Mouse (Mus musculus) embryonic facial prominence, embryonic 14.5 days (tissue): Measurements from ENCODE around the gene Agtpbp1. TPM values are rescaled to one million over a fixed set of nuclear protein-coding genes. Genes with fewer than 3 reads are reported as not detected.

Experiments
- ATAC-seq: fragments of 200-750 bp; cut with Nextera tagmentation; 2 replicates; pipeline ENCODE4 v1.8.0; 2017; ENCODE audit warnings: low read depth, moderate number of reproducible peaks, moderate TSS enrichment
- DNase-seq: peaks from one replicate; pipeline ENCODE4 v3.0.0-alpha.2; 2015; ENCODE audit warnings: low spot score
- H3K27ac ChIP-seq: fragments of 300-500 bp; sonication (generic); replicated peaks from 2 replicates; pipeline ENCODE4 v1.5.1; 2014; ENCODE audit warnings: low read depth, mild to moderate bottlenecking, low read length, moderate library complexity
- H3K27me3 ChIP-seq: fragments of 300-500 bp; sonication (generic); replicated peaks from 2 replicates; pipeline ENCODE4 v1.6.1; 2014; ENCODE audit warnings: low read length; ENCODE audit not compliant: control insufficient read depth, insufficient read depth
- H3K36me3 ChIP-seq: fragments of 300-500 bp; sonication (generic); 2 replicates; pipeline ENCODE4 v1.6.1; 2014; ENCODE audit warnings: low read length, mixed read lengths; ENCODE audit not compliant: control insufficient read depth, insufficient read depth
- H3K4me1 ChIP-seq: fragments of 300-500 bp; sonication (generic); 2 replicates; pipeline ENCODE4 v1.6.1; 2014; ENCODE audit warnings: antibody characterized with exemption, low read length; ENCODE audit not compliant: control insufficient read depth, insufficient read depth
- H3K4me2 ChIP-seq: fragments of 300-500 bp; sonication (generic); 2 replicates; pipeline ENCODE4 v1.6.1; 2014; ENCODE audit warnings: low read depth, mild to moderate bottlenecking, low read length, moderate library complexity, mixed read lengths
- H3K4me3 ChIP-seq: fragments of 300-500 bp; sonication (generic); 2 replicates; pipeline ENCODE4 v1.5.1; 2014; ENCODE audit warnings: low read depth, mild to moderate bottlenecking, low read length
- H3K9ac ChIP-seq: fragments of 300-500 bp; sonication (generic); 2 replicates; pipeline ENCODE4 v1.6.1; 2014; ENCODE audit warnings: low read depth, mild to moderate bottlenecking, low read length, moderate library complexity, mixed read lengths
- H3K9me3 ChIP-seq: fragments of 300-500 bp; sonication (generic); 2 replicates; pipeline ENCODE4 v1.6.1; 2016; ENCODE audit warnings: low read length; ENCODE audit not compliant: control insufficient read depth
- WGBS: fragments of 180-500 bp; shearing (Covaris S2); extraction: QIAGEN DNeasy Blood & Tissue Kit; methylation state at CpG from one replicate; pipeline ENCODE4 v1.1.7; 2014; 5-methylcytosine and 5-hydroxymethylcytosine counted together
- polyA plus RNA-seq: library from polyadenylated mRNA; unstranded; fragments of >200 nt; fragmentation: Nextera tagmentation; extraction: Ambion mirVana; gene quantifications from 2 replicates; pipeline ENCODE4 v1.2.1, GENCODE M21; 2014

Agtpbp1 gene
- polyA plus RNA-seq, 1 experiment from 2014 or later: 25.2 TPM

GRCm38 (mm10) chr13:59518016-59518415 is 67.0 kb downstream of the Agtpbp1 start:
- Histone ChIP-seq H3K27me3 (no peaks in the 10 kb centered on the region), H3K4me3 (no peak overlapping the region), H3K9me3 (no peaks in the 10 kb centered on the region), H3K9ac (no peak overlapping the region), H3K4me1 (0 out of 2 replicates have a peak, but pooled peaks cover 3% of the 10 kb centered on the region), H3K27ac (no peak overlapping the region), H3K36me3 (no peaks in the 10 kb centered on the region; the same call in 1 of the 2 replicates), H3K4me2 (no peak overlapping the region)
- no peak for DNase-seq
- no peak for ATAC-seq
- WGBS: 73% methylated on average over 4 of the region's 4 CpGs

DNA sequence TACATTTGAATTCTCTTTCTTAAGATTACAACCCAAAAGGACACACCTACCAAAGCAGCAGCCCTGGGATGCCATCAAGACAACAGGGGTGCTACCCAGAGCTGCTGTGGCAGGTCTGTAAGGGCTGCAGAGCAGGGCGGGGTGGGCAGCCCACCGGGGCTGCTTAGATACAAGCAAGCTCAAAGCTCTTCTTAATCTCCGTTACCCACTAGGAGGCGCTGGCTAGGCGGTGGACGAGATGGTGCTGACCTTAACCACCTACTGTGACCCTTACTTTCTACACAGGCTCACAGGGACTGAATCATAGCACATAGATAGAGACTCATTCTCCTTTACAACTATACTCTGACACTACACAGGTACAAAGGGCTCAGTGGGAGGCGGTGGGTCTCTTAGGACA is 70.0 kb downstream of the Agtpbp1 start:
- Histone ChIP-seq H3K27me3 (no peaks in the 10 kb centered on the region), H3K4me1 (0 out of 2 replicates have a peak, but pooled peaks cover 3% of the 10 kb centered on the region), H3K4me2 (no peak overlapping the region), H3K4me3 (no peak overlapping the region), H3K9me3 (no peaks in the 10 kb centered on the region), H3K9ac (no peak overlapping the region), H3K27ac (no peak overlapping the region), H3K36me3 (peaks cover 7% of the 10 kb centered on the region)
- WGBS: 26% methylated on average over 7 of the region's 7 CpGs
- ATAC-seq (no peak), DNase-seq (no peak)

GRCm38 (mm10) chr13:59509644-59510366 is 75.2 kb downstream of the Agtpbp1 start:
- H3K4me3 ChIP-seq: no peak overlapping the region
- no peaks in the 10 kb centered on the region for H3K9me3 ChIP-seq
- peaks cover 4% of the 10 kb centered on the region; the same call in 1 of the 2 replicates for H3K4me1 ChIP-seq
- ATAC-seq: peak; percentile 92
- H3K27me3 ChIP-seq: no peaks in the 10 kb centered on the region
- whole genome bisulfite sequencing: 50% methylated on average over 10 of the region's 10 CpGs
- no peak overlapping the region for H3K9ac ChIP-seq
- peak; percentile 71 for DNase-seq
- no peak overlapping the region for H3K4me2 ChIP-seq
- H3K36me3 ChIP-seq: peaks cover 7% of the 10 kb centered on the region
- H3K27ac ChIP-seq: no peak overlapping the region

GRCm38 (mm10) chr13:59508584-59508983 is 76.4 kb downstream of the Agtpbp1 start:
- Histone ChIP-seq H3K4me3 (no peak overlapping the region), H3K4me2 (no peak overlapping the region), H3K4me1 (peaks cover 4% of the 10 kb centered on the region; the same call in 1 of the 2 replicates), H3K27ac (no peak overlapping the region), H3K36me3 (peaks cover 12% of the 10 kb centered on the region), H3K9me3 (no peaks in the 10 kb centered on the region), H3K27me3 (no peaks in the 10 kb centered on the region), H3K9ac (no peak overlapping the region)
- DNase-seq: peak; percentile 17
- WGBS: 65% methylated on average over 4 of the region's 4 CpGs
- ATAC-seq: no peak

- H3K36me3 ChIP-seq: peaks cover 6% of the 10 kb centered on the region; the same call in 1 of the 2 replicates
- no peak overlapping the region for H3K4me2 ChIP-seq
- no peak overlapping the region for H3K27ac ChIP-seq
- ATAC-seq: no peak
- no peak for DNase-seq
- peaks cover 4% of the 10 kb centered on the region; the same call in 1 of the 2 replicates for H3K4me1 ChIP-seq
- no peaks in the 10 kb centered on the region for H3K9me3 ChIP-seq
- no peaks in the 10 kb centered on the region for H3K27me3 ChIP-seq
- WGBS: 63% methylated on average over 1 of the region's 1 CpGs
- H3K4me3 ChIP-seq: no peak overlapping the region
- H3K9ac ChIP-seq: no peak overlapping the region
These were observed 78.6 kb downstream of the Agtpbp1 start for GRCm38 (mm10) chr13:59506450-59506849.

DNA sequence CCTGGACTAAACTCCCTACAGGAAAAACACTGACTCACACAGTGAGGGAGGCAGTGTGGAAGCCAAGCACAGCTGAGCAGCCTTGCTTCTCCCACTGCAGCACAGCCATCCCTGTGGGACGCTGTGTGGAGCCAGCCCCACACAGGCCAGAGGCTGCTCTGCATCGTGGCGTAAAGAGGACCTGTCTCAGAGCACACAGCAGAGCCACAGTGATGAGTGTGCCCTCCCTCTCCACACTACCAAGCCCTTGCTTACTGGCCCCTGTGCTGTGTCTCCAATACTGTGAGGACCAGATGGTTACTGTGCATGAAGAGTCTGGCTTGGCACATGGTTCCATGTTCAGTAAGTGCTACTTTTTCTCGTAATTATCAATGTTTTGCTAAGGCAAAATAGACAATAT is 79.2 kb downstream of the Agtpbp1 start:
- DNase-seq: no peak
- no peak overlapping the region for H3K4me3 ChIP-seq
- H3K9me3 ChIP-seq: no peaks in the 10 kb centered on the region
- ATAC-seq: no peak
- H3K36me3 ChIP-seq: peaks cover 11% of the 10 kb centered on the region
- H3K27me3 ChIP-seq: no peaks in the 10 kb centered on the region
- no peak overlapping the region for H3K27ac ChIP-seq
- peaks cover 4% of the 10 kb centered on the region; the same call in 1 of the 2 replicates for H3K4me1 ChIP-seq
- H3K4me2 ChIP-seq: no peak overlapping the region
- no peak overlapping the region for H3K9ac ChIP-seq
- 79% methylated on average over 4 of the region's 4 CpGs for WGBS

GRCm38 (mm10) chr13:59503581-59503980 is 81.4 kb downstream of the Agtpbp1 start:
- DNase-seq: no peak
- Histone ChIP-seq H3K4me1 (no peaks in the 10 kb centered on the region), H3K9me3 (no peaks in the 10 kb centered on the region), H3K9ac (no peak overlapping the region), H3K27me3 (no peaks in the 10 kb centered on the region), H3K4me2 (no peak overlapping the region), H3K36me3 (peaks cover 21% of the 10 kb centered on the region), H3K27ac (no peak overlapping the region), H3K4me3 (no peak overlapping the region)
- no peak for ATAC-seq
- WGBS: 80% methylated on average over 4 of the region's 4 CpGs

GRCm38 (mm10) chr13:59499831-59500230 is 85.2 kb downstream of the Agtpbp1 start:
- H3K4me3 ChIP-seq: no peak overlapping the region
- no peaks in the 10 kb centered on the region for H3K27me3 ChIP-seq
- no peak overlapping the region for H3K9ac ChIP-seq
- H3K27ac ChIP-seq: no peak overlapping the region
- 87% methylated on average over 6 of the region's 6 CpGs for WGBS
- no peak overlapping the region for H3K4me2 ChIP-seq
- H3K9me3 ChIP-seq: no peaks in the 10 kb centered on the region
- ATAC-seq: no peak
- peaks cover 31% of the 10 kb centered on the region for H3K36me3 ChIP-seq
- DNase-seq: no peak
- H3K4me1 ChIP-seq: no peaks in the 10 kb centered on the region

GRCm38 (mm10) chr13:59499374-59499773 is 85.7 kb downstream of the Agtpbp1 start:
- H3K36me3 ChIP-seq: peaks cover 36% of the 10 kb centered on the region
- H3K4me3 ChIP-seq: no peak overlapping the region
- WGBS: 88% methylated on average over 2 of the region's 2 CpGs
- H3K9ac ChIP-seq: no peak overlapping the region
- no peak for ATAC-seq
- H3K27ac ChIP-seq: no peak overlapping the region
- no peak for DNase-seq
- H3K4me2 ChIP-seq: no peak overlapping the region
- no peaks in the 10 kb centered on the region for H3K4me1 ChIP-seq
- no peaks in the 10 kb centered on the region for H3K27me3 ChIP-seq
- 0 out of 2 replicates have a peak, but pooled peaks cover 4% of the 10 kb centered on the region for H3K9me3 ChIP-seq
